Mouse (Mus musculus) erythroblast, adult 5-6 weeks (primary cell): ENCODE data around the gene Zfp52. TPM values are rescaled to one million over a fixed set of nuclear protein-coding genes. Genes with fewer than 3 reads are reported as not detected.
A peak's percentile ranks its signal among the peaks of the same experiment; 100 is the strongest.

Experiments
- ATAC-seq: replicated peaks from 2 replicates; pipeline ENCODE4 v1.8.0; 2016; ENCODE audit warnings: moderate number of reproducible peaks, mild to moderate bottlenecking, moderate TSS enrichment, inconsistent platforms; ENCODE audit not compliant: poor library complexity, low FRiP score, severe bottlenecking
- total RNA-seq, 2 experiments: library from RNA; stranded (forward) in 1 of 2; stranded (reverse) in 1 of 2; fragments of 150-400 nt in 1 of 2; fragments of 200-764, 138-1000 nt in 1 of 2; gene quantifications; 2 replicates each; pipeline versions ENCODE4 v1.2.3 to v1.2.4; 2015 to 2017; ENCODE audit warnings: low replicate concordance in 2 of 2

Zfp52 gene
- total RNA-seq, 2 experiments from 2014 or later, result 3.8 to 13.3 TPM

GRCm38 (mm10) chr17:21536676-21537075 lies 1.3 kb downstream of the Zfp52 start:
- no peak for ATAC-seq

GRCm38 (mm10) chr17:21557831-21558230 lies 22.5 kb downstream of the Zfp52 start:
- no peak for ATAC-seq

- ATAC-seq, result peak; percentile 79
Observed at GRCm38 (mm10) chr17:21566220-21566619, 30.9 kb downstream of the Zfp52 start.

- ATAC-seq, result peak; percentile 85
Observed at GRCm38 (mm10) chr17:21566728-21567349, 31.5 kb downstream of the Zfp52 start, which contains the start of gene Zfp948. Zfp948 (plus strand) TSS chr17:21567008.

- no peak for ATAC-seq
Observed at GRCm38 (mm10) chr17:21567696-21568095, 32.4 kb downstream of the Zfp52 start.

- no peak for ATAC-seq
Observed at GRCm38 (mm10) chr17:21579080-21579479, 43.7 kb downstream of the Zfp52 start.

GRCm38 (mm10) chr17:21579493-21580175 lies 44.3 kb downstream of the Zfp52 start:
- peak; percentile 90 for ATAC-seq

- ATAC-seq, result no peak
Observed at GRCm38 (mm10) chr17:21585521-21585920, 50.2 kb downstream of the Zfp52 start.

Other genes with a start within 250 kb of the Zfp52 start
- gene Vmn1r237, start 223.7 kb upstream of the Zfp52 start, total RNA-seq (2015; ENCODE audit: low replicate concordance), result not detected in 2 replicates
- gene Vmn1r237, start 223.7 kb upstream of the Zfp52 start, total RNA-seq (2017; ENCODE audit: low replicate concordance), result 0.42 TPM in 1 of 2 replicates, not detected in the other
- 1.7 and 2.9 TPM in 2 replicates for gene Zfp677, start 151.8 kb upstream of the Zfp52 start, total RNA-seq (2015; ENCODE audit: low replicate concordance)
- gene Zfp677, start 151.8 kb upstream of the Zfp52 start, total RNA-seq (2017; ENCODE audit: low replicate concordance), result 2.1 and 4.1 TPM in 2 replicates
- gene Zfp54, start 112.3 kb upstream of the Zfp52 start, total RNA-seq (2015; ENCODE audit: low replicate concordance), result 0.58 and 2.7 TPM in 2 replicates
- gene Zfp54, start 112.3 kb upstream of the Zfp52 start, total RNA-seq (2017; ENCODE audit: low replicate concordance), result 1.3 and 3.8 TPM in 2 replicates
- 4.0 and 5.4 TPM in 2 replicates for gene Zfp51, start 85.2 kb upstream of the Zfp52 start, total RNA-seq (2015; ENCODE audit: low replicate concordance)
- gene Zfp51, start 85.2 kb upstream of the Zfp52 start, total RNA-seq (2017; ENCODE audit: low replicate concordance), result 1.7 and 4.0 TPM in 2 replicates
- gene Zfp53, start 46.5 kb upstream of the Zfp52 start, total RNA-seq (2015; ENCODE audit: low replicate concordance), result 2.1 and 15.8 TPM in 2 replicates
- gene Zfp53, start 46.5 kb upstream of the Zfp52 start, total RNA-seq (2017; ENCODE audit: low replicate concordance), result 0.84 and 6.5 TPM in 2 replicates
- gene Zfp948, start 31.5 kb downstream of the Zfp52 start, total RNA-seq (2015; ENCODE audit: low replicate concordance), result 2.5 and 3.3 TPM in 2 replicates
- 0.28 and 0.77 TPM in 2 replicates for gene Zfp948, start 31.5 kb downstream of the Zfp52 start, total RNA-seq (2017; ENCODE audit: low replicate concordance)
- gene Zfp983, start 115.1 kb downstream of the Zfp52 start, total RNA-seq (2015; ENCODE audit: low replicate concordance), result 0.19 and 2.3 TPM in 2 replicates
- 1.1 and 4.3 TPM in 2 replicates for gene Zfp983, start 115.1 kb downstream of the Zfp52 start, total RNA-seq (2017; ENCODE audit: low replicate concordance)
- not detected in 2 replicates for gene Gm10226, start 156.3 kb downstream of the Zfp52 start, total RNA-seq (2015; ENCODE audit: low replicate concordance)
- gene Gm10226, start 156.3 kb downstream of the Zfp52 start, total RNA-seq (2017; ENCODE audit: low replicate concordance), result 56.8 TPM in 1 of 2 replicates, not detected in the other
- gene Zfp760, start 172.2 kb downstream of the Zfp52 start, total RNA-seq (2015; ENCODE audit: low replicate concordance), result 0.63 and 10.2 TPM in 2 replicates
- gene Zfp760, start 172.2 kb downstream of the Zfp52 start, total RNA-seq (2017; ENCODE audit: low replicate concordance), result 2.0 and 3.6 TPM in 2 replicates
- gene Zfp229, start 195.3 kb downstream of the Zfp52 start, total RNA-seq (2015; ENCODE audit: low replicate concordance), result 0.42 and 2.7 TPM in 2 replicates
- 1.1 and 1.7 TPM in 2 replicates for gene Zfp229, start 195.3 kb downstream of the Zfp52 start, total RNA-seq (2017; ENCODE audit: low replicate concordance)